Mouse (Mus musculus) neutrophil, adult 65 days (primary cell): ENCODE data around the gene Pnpo. TPM values are rescaled to one million over a fixed set of nuclear protein-coding genes. Genes with fewer than 3 reads are reported as not detected.

Experiments
- total RNA-seq: library from RNA; stranded (reverse); gene quantifications from 2 replicates; pipeline ENCODE4 v1.2.4, GENCODE M21; 2023

Gene Pnpo
- total RNA-seq = 9.1 and 11.7 TPM in 2 replicates

DNA sequence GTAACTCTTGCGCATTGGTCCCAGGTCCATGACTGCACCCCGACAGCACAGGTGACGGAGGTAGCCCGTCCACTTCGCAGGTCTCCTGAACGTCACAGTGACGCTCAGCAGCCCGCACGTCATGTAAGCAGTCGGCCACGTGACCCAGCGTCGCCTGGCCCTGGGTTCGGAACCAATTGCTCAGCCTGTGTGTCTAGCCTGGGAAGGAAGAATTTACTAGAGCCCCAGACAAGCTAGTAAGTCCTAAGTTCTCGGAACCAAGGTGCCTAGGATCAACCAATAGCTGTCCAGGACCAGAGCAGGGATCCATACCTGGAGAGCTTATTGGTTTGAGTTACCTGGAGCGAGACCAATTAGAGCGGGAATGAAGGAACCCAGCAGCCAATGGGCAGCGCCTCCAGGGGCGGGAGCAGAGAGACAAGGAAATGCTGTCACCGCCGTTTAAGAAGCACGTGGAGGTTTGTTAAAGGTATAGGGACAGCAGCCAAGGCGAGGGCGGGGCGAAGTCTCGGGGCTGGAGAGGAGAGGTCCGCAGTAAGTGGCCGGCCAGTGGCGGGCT lies at the start of gene Pnpo:
Gene Pnpo, minus strand, starts transcription at position 241 of the 559 bp plus-strand sequence.

DNA sequence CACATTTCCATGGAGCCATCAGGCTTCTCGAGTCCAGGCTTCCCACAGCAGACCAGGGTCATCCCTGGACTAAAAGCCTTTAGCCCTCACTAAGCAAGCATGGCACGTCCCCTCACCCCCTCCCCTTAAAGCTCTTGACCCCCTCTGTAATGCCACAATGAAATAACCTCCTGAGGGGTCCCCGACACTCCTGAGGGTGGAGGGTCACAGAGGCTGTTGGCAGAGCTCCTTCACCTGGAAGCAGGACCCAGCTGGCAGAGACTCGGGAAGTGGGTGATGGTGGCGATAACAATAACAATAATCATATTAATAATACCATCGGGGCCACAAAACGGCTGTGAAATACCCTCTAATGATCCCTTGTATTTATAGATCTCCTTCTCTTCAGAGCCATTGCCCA lies 39.1 kb upstream of the Pnpo start, which contains the start of gene Sp2:
Gene Sp2, minus strand, starts transcription at position 101 of the 400 bp plus-strand sequence.

DNA sequence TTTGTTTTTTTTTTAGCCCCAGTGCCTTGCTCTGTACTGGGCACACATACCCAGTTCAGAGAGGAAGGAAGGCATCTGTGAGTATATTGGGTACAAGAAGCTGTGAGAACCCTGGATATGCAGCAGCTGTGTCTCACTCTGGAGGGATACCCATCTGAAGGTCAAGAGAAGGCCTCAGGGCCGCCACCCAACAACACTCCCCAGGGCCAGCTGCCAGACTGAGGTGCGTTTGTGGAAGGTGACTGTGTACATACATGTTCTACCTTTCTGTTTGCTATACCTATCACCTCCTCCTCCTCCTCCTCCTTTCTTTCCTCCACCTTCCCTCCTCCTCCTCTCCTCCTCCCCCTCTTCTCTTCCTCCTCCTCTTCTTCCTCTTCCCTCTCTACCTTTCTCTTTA lies 15.7 kb downstream of the Pnpo start, which contains the start of gene Prr15l:
Gene Prr15l, plus strand, starts transcription at position 17 of the 400 bp plus-strand sequence.

DNA sequence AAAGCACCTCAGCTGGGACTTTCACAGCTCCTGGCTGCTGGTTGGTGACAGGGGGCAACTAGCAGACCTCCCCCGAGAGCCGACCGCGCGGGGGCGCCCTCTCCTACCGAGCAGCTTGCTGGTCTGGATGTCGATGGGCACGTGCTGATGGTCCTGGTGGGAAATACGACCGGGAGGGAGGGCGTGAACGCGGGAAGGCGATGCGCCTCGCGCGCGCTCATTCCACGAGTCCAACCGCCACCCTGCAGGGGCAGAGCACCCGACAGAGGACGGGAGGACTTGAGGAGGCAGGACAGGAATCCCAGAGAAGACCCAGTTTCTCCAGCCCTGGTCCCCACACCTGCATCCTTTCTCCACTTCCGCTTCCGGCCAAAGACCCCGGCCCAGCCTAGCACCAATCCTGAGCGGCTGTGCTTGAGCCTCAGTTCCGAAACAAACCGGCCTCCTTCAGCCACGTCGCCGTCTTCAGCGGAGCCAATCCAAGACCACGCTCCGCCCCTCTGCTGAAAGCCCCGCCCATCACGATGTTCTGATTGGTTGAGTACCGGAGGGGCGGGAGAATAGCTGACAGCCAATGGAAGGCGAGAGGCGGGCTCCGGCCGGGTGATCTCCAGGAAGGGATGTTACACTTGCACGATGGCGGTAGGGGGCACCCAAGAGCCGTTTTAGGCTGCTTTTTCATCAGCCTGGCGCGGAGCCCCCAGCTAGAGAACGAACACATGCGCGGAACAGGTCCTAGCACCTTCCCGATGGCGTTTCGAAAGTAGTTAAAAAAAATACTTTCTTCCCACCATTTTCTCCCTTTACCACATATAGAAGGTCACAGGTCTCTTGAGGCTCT lies 27.5 kb downstream of the Pnpo start, which contains the start of gene Cdk5rap3:
Gene Cdk5rap3, minus strand, starts transcription at position 453 of the 841 bp plus-strand sequence.

Other genes starting within 250 kb of the Pnpo start
- 41.9 and 61.3 TPM in 2 replicates for gene Snx11, start 166.4 kb downstream of the Pnpo start, total RNA-seq
- 23.1 and 25.1 TPM in 2 replicates for gene Cbx1, start 154.9 kb downstream of the Pnpo start, total RNA-seq
- 47.8 and 48.7 TPM in 2 replicates for gene Nfe2l1, start 114.0 kb downstream of the Pnpo start, total RNA-seq
- gene Copz2, start 94.1 kb downstream of the Pnpo start, total RNA-seq = not detected in 2 replicates
- 30.6 and 32.3 TPM in 2 replicates for gene Cdk5rap3, start 27.5 kb downstream of the Pnpo start, total RNA-seq
- gene Prr15l, start 15.9 kb downstream of the Pnpo start, total RNA-seq = 0.25 TPM in 1 of 2 replicates, not detected in the other
- 28.5 and 33.6 TPM in 2 replicates for gene Sp2, start 39.0 kb upstream of the Pnpo start, total RNA-seq
- not detected in 2 replicates for gene Sp6, start 69.4 kb upstream of the Pnpo start, total RNA-seq
- 0.93 and 1.6 TPM in 2 replicates for gene Scrn2, start 86.0 kb upstream of the Pnpo start, total RNA-seq
- 0.79 and 1.0 TPM in 2 replicates for gene Lrrc46, start 97.4 kb upstream of the Pnpo start, total RNA-seq
- gene Mrpl10, start 97.6 kb upstream of the Pnpo start, total RNA-seq = 35.7 and 42.5 TPM in 2 replicates
- gene Osbpl7, start 106.6 kb upstream of the Pnpo start, total RNA-seq = 26.7 and 33.3 TPM in 2 replicates
- not detected in 2 replicates for gene Tbx21, start 171.3 kb upstream of the Pnpo start, total RNA-seq
- gene Tbkbp1, start 207.5 kb upstream of the Pnpo start, total RNA-seq = 41.1 and 50.6 TPM in 2 replicates
- gene Kpnb1, start 243.9 kb upstream of the Pnpo start, total RNA-seq = 70.1 and 104 TPM in 2 replicates